Mouse (Mus musculus): ENCODE results near the gene Gm5862. TPM values are rescaled to one million over a fixed set of nuclear protein-coding genes. Genes with fewer than 3 reads are reported as not detected.
"Not testable (repeated sequence)": the region's sequence is repeated elsewhere in the genome, so short reads cannot be mapped to it uniquely, and the experiment has no call there.

Gm5862 gene
- polyA plus RNA-seq (2014; fragmentation: Nextera tagmentation; extraction: Ambion mirVana), result 0.17 TPM in 1 of 2 replicates, not detected in the other

DNA sequence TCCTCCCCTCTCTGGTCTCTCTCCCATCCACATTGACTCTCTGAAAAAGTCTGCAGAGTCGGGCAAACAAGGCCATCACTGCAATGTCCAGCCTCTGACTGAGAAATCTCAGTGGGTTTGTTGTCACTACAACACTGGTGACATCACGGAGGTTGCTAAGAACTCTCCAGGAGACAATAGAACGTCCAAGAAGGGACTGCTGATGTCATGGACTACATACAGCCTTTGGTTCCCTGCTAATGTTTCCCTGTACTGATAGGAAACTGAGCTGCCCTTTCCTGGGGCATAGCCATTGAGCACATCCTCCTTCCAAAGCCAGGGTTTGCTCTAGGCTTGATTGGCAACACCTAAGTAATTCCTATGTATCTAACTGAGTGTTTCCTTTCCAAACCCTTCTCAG, at the start of gene Gm5862:
Gm5862 (minus strand) TSS at position 101 of the 400 bp plus-strand sequence.
- not testable (repeated sequence) for H3K4me2 ChIP-seq (ENCODE audit: low read depth, low read length); H3K4me1 ChIP-seq (ENCODE audit: control insufficient read depth, insufficient read depth, low read length); H3K9ac ChIP-seq (ENCODE audit: low read depth, low read length); DNase-seq (ENCODE audit: low spot score); H3K27me3 ChIP-seq (replicated peaks; ENCODE audit: control insufficient read depth, insufficient read depth, low read length); ATAC-seq (ENCODE audit: low read depth); H3K9me3 ChIP-seq (ENCODE audit: control insufficient read depth, low read length); H3K27ac ChIP-seq (replicated peaks; ENCODE audit: low read depth, low read length); H3K36me3 ChIP-seq (ENCODE audit: control insufficient read depth, insufficient read depth, low read length); H3K4me3 ChIP-seq (ENCODE audit: low read depth, low read length)
- no CpG with 5 or more reads among the region's 3 CpGs for WGBS

GRCm38 (mm10) chr5:26070716-26071115, 48.0 kb upstream of the Gm5862 start:
- no peak for ATAC-seq (ENCODE audit: low read depth)
- H3K9ac ChIP-seq (ENCODE audit: low read depth, low read length), result no peak overlapping the region
- H3K4me2 ChIP-seq (ENCODE audit: low read depth, low read length), result no peak overlapping the region
- H3K9me3 ChIP-seq (ENCODE audit: control insufficient read depth, low read length), result no peaks in the 10 kb centered on the region
- H3K4me3 ChIP-seq (ENCODE audit: low read depth, low read length), result no peak overlapping the region
- no peaks in the 10 kb centered on the region for H3K27me3 ChIP-seq (replicated peaks; ENCODE audit: control insufficient read depth, insufficient read depth, low read length)
- 90% methylated on average over 24 of the region's 24 CpGs for WGBS
- H3K36me3 ChIP-seq (ENCODE audit: control insufficient read depth, insufficient read depth, low read length), result no peaks in the 10 kb centered on the region
- no peak for DNase-seq (ENCODE audit: low spot score)
- H3K4me1 ChIP-seq (ENCODE audit: control insufficient read depth, insufficient read depth, low read length), result no peaks in the 10 kb centered on the region
- no peak overlapping the region for H3K27ac ChIP-seq (replicated peaks; ENCODE audit: low read depth, low read length)

DNA sequence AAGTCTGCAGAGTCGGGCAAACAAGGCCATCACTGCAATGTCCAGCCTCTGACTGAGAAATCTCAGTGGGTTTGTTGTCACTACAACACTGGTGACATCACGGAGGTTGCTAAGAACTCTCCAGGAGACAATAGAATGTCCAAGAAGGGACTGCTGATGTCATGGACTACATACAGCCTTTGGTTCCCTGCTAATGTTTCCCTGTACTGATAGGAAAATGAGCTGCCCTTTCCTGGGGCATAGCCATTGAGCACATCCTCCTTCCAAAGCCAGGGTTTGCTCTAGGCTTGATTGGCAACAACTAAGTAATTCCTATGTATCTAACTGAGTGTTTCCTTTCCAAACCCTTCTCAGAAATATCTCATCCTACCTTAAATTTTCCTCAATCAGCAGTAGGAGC, 35.8 kb upstream of the Gm5862 start, which contains the start of gene Gm7347:
Gm7347 (minus strand) TSS at position 101 of the 400 bp plus-strand sequence.
- not testable (repeated sequence) for H3K9me3 ChIP-seq (ENCODE audit: control insufficient read depth, low read length); H3K9ac ChIP-seq (ENCODE audit: low read depth, low read length); H3K27ac ChIP-seq (replicated peaks; ENCODE audit: low read depth, low read length); DNase-seq (ENCODE audit: low spot score); ATAC-seq (ENCODE audit: low read depth); H3K4me1 ChIP-seq (ENCODE audit: control insufficient read depth, insufficient read depth, low read length); H3K4me2 ChIP-seq (ENCODE audit: low read depth, low read length); H3K27me3 ChIP-seq (replicated peaks; ENCODE audit: control insufficient read depth, insufficient read depth, low read length); H3K4me3 ChIP-seq (ENCODE audit: low read depth, low read length); H3K36me3 ChIP-seq (ENCODE audit: control insufficient read depth, insufficient read depth, low read length)
- WGBS, result no CpG with 5 or more reads among the region's 2 CpGs

GRCm38 (mm10) chr5:26039458-26039857, 16.7 kb upstream of the Gm5862 start, which contains the start of gene Speer4a:
Speer4a (minus strand) TSS chr5:26039558.
- not testable (repeated sequence) for H3K36me3 ChIP-seq (ENCODE audit: control insufficient read depth, insufficient read depth, low read length); H3K9me3 ChIP-seq (ENCODE audit: control insufficient read depth, low read length); H3K4me1 ChIP-seq (ENCODE audit: control insufficient read depth, insufficient read depth, low read length); ATAC-seq (ENCODE audit: low read depth); H3K4me2 ChIP-seq (ENCODE audit: low read depth, low read length); H3K9ac ChIP-seq (ENCODE audit: low read depth, low read length); H3K4me3 ChIP-seq (ENCODE audit: low read depth, low read length); DNase-seq (ENCODE audit: low spot score); H3K27ac ChIP-seq (replicated peaks; ENCODE audit: low read depth, low read length); H3K27me3 ChIP-seq (replicated peaks; ENCODE audit: control insufficient read depth, insufficient read depth, low read length)
- 68% methylated on average over 2 of the region's 2 CpGs for WGBS

- not testable (repeated sequence) for ATAC-seq (ENCODE audit: low read depth)
Measured at GRCm38 (mm10) chr5:26007697-26008096, 15.0 kb downstream of the Gm5862 start.

GRCm38 (mm10) chr5:26006937-26007695, 15.6 kb downstream of the Gm5862 start:
- Histone ChIP-seq H3K4me2 (ENCODE audit: low read depth, low read length) (peak overlapping the region; percentile 63), H3K9ac (ENCODE audit: low read depth, low read length) (peak overlapping the region; percentile 30; the same call in 1 of the 2 replicates), H3K4me3 (ENCODE audit: low read depth, low read length) (peak overlapping the region; percentile 34)
- not testable (repeated sequence) for H3K9me3 ChIP-seq (ENCODE audit: control insufficient read depth, low read length); H3K4me1 ChIP-seq (ENCODE audit: control insufficient read depth, insufficient read depth, low read length); H3K27me3 ChIP-seq (replicated peaks; ENCODE audit: control insufficient read depth, insufficient read depth, low read length); H3K27ac ChIP-seq (replicated peaks; ENCODE audit: low read depth, low read length); H3K36me3 ChIP-seq (ENCODE audit: control insufficient read depth, insufficient read depth, low read length)
- peak; percentile 22 for DNase-seq (ENCODE audit: low spot score)
- ATAC-seq (ENCODE audit: low read depth), result peak; percentile 68
- 27% methylated on average over 33 of the region's 45 CpGs for WGBS

More at GRCm38 (mm10) chr5:26007697-26008096, 15.0 kb downstream of the Gm5862 start:
- not testable (repeated sequence) for H3K9ac ChIP-seq (ENCODE audit: low read depth, low read length); H3K9me3 ChIP-seq (ENCODE audit: control insufficient read depth, low read length); H3K4me2 ChIP-seq (ENCODE audit: low read depth, low read length); H3K36me3 ChIP-seq (ENCODE audit: control insufficient read depth, insufficient read depth, low read length); H3K27ac ChIP-seq (replicated peaks; ENCODE audit: low read depth, low read length); H3K4me3 ChIP-seq (ENCODE audit: low read depth, low read length); DNase-seq (ENCODE audit: low spot score); H3K27me3 ChIP-seq (replicated peaks; ENCODE audit: control insufficient read depth, insufficient read depth, low read length); H3K4me1 ChIP-seq (ENCODE audit: control insufficient read depth, insufficient read depth, low read length)
- 65% methylated on average over 6 of the region's 7 CpGs for WGBS

GRCm38 (mm10) chr5:26004698-26005097, 18.0 kb downstream of the Gm5862 start, which contains the start of gene Gm1979:
Gm1979 (minus strand) TSS chr5:26004798.
- H3K4me3 ChIP-seq (ENCODE audit: low read depth, low read length), result not testable (repeated sequence)

DNA sequence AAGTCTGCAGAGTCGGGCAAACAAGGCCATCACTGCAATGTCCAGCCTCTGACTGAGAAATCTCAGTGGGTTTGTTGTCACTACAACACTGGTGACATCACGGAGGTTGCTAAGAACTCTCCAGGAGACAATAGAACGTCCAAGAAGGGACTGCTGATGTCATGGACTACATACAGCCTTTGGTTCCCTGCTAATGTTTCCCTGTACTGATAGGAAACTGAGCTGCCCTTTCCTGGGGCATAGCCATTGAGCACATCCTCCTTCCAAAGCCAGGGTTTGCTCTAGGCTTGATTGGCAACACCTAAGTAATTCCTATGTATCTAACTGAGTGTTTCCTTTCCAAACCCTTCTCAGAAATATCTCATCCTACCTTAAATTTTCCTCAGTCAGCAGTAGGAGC, 34.2 kb downstream of the Gm5862 start, which contains the start of gene Gm21698:
Gm21698 (minus strand) TSS at position 101 of the 400 bp plus-strand sequence.
- H3K9me3 ChIP-seq (ENCODE audit: control insufficient read depth, low read length); H3K27me3 ChIP-seq (replicated peaks; ENCODE audit: control insufficient read depth, insufficient read depth, low read length); H3K36me3 ChIP-seq (ENCODE audit: control insufficient read depth, insufficient read depth, low read length); H3K4me2 ChIP-seq (ENCODE audit: low read depth, low read length); H3K4me1 ChIP-seq (ENCODE audit: control insufficient read depth, insufficient read depth, low read length); H3K4me3 ChIP-seq (ENCODE audit: low read depth, low read length); ATAC-seq (ENCODE audit: low read depth); DNase-seq (ENCODE audit: low spot score); H3K27ac ChIP-seq (replicated peaks; ENCODE audit: low read depth, low read length); H3K9ac ChIP-seq (ENCODE audit: low read depth, low read length): not testable (repeated sequence)
- no CpG with 5 or more reads among the region's 3 CpGs for WGBS

More at GRCm38 (mm10) chr5:26004698-26005097, 18.0 kb downstream of the Gm5862 start, which contains the start of gene Gm1979:
- DNase-seq (ENCODE audit: low spot score); ATAC-seq (ENCODE audit: low read depth); H3K27me3 ChIP-seq (replicated peaks; ENCODE audit: control insufficient read depth, insufficient read depth, low read length); H3K4me2 ChIP-seq (ENCODE audit: low read depth, low read length); H3K4me1 ChIP-seq (ENCODE audit: control insufficient read depth, insufficient read depth, low read length); H3K9me3 ChIP-seq (ENCODE audit: control insufficient read depth, low read length); H3K9ac ChIP-seq (ENCODE audit: low read depth, low read length); H3K36me3 ChIP-seq (ENCODE audit: control insufficient read depth, insufficient read depth, low read length); H3K27ac ChIP-seq (replicated peaks; ENCODE audit: low read depth, low read length): not testable (repeated sequence)
- 100% methylated on average over 1 of the region's 2 CpGs for WGBS

Measured in embryonic facial prominence, embryonic 14.5 days (tissue).